9 mouse cellular contexts compared by ENCODE assay signal in genomic region chr4:135240329-135240728, GRCm38 (mm10). TPM values are rescaled to one million over a fixed set of nuclear protein-coding genes. Genes with fewer than 3 reads are reported as not detected.
DNase-seq lines count a peak whose midpoint lies in the region; ATAC-seq and TF ChIP-seq lines count a peak whose summit lies in the region.
"Had no signal": no experiment of that assay in that cellular context is flagged by ENCODE, and none has a peak within 500 bp of the region (broad histone marks: within the 10 kb centered on the region; RNA-seq: fewer than 3 reads in every experiment).

No protein-coding gene starts in this region.

- whole genome bisulfite sequencing in heart, embryonic 12.5 days = 75% methylated on average over 3 of the region's 3 CpGs
- WGBS in heart, embryonic 10.5 days = 67% methylated on average over 3 of the region's 3 CpGs
- 84% methylated on average over 3 of the region's 3 CpGs for WGBS in neural tube, embryonic 13.5 days
- WGBS in olfactory bulb, adult 2 months = 39% methylated on average over 3 of the region's 3 CpGs

- H3K27ac ChIP-seq in heart, embryonic 12.5 days (ENCODE audit: poor library complexity, severe bottlenecking) = peak overlapping the region; percentile 35; the same call in 1 of the 2 replicates
- no peak overlapping the region for H3K27ac ChIP-seq in heart, embryonic 10.5 days
- 0 out of 2 replicates have a peak overlapping the region, but pooled peaks have one; percentile 42 for H3K27ac ChIP-seq in neural tube, embryonic 13.5 days (replicated peaks)
- H3K27ac ChIP-seq in olfactory bulb, adult 2 months (ENCODE audit: insufficient read depth, low read depth, low read length) = peak overlapping the region; percentile 27; the same call in 1 of the 2 replicates

- no peak for TF ChIP-seq CTCF in olfactory bulb, adult 2 months (IDR thresholded peaks at IDR 0.05; ENCODE audit: insufficient read depth, low read depth, low read length)

- peaks cover 23% of the 10 kb centered on the region for H3K36me3 ChIP-seq in heart, embryonic 12.5 days
- peaks cover 30% of the 10 kb centered on the region for H3K36me3 ChIP-seq in heart, embryonic 10.5 days
- H3K36me3 ChIP-seq in neural tube, embryonic 13.5 days = peaks cover 8% of the 10 kb centered on the region; the same call in 1 of the 2 replicates

- H3K9me3 ChIP-seq in heart, embryonic 12.5 days (replicated peaks) = no peaks in the 10 kb centered on the region
- no peaks in the 10 kb centered on the region for H3K9me3 ChIP-seq in heart, embryonic 10.5 days
- no peaks in the 10 kb centered on the region for H3K9me3 ChIP-seq in neural tube, embryonic 13.5 days
- H3K9me3 ChIP-seq: limb, embryonic 13.5 days had no signal

- TF ChIP-seq POLR2A in olfactory bulb, adult 2 months (IDR thresholded peaks at IDR 0.05; ENCODE audit: insufficient read depth, low read depth, low read length) = no peak

- no peak for DNase-seq in heart, embryonic 10.5 days (ENCODE audit: low spot score)
- DNase-seq in neural tube, embryonic 10.5 days (ENCODE audit: extremely low spot score, low spot score) = no peak
- DNase-seq in urinary bladder, postnatal 10 days (ENCODE audit: low spot score) = no peak
- DNase-seq in gastrocnemius, postnatal 25 days = no peak

- H3K9ac ChIP-seq in heart, embryonic 12.5 days = no peak overlapping the region
- H3K9ac ChIP-seq in neural tube, embryonic 13.5 days = no peak overlapping the region
- H3K9ac ChIP-seq: limb, embryonic 13.5 days had no signal

- H3K4me1 ChIP-seq in heart, embryonic 12.5 days (replicated peaks) = peaks cover 85% of the 10 kb centered on the region
- H3K4me1 ChIP-seq in heart, embryonic 10.5 days = peaks cover 80% of the 10 kb centered on the region
- H3K4me1 ChIP-seq in neural tube, embryonic 13.5 days (replicated peaks) = peaks cover 45% of the 10 kb centered on the region
- H3K4me1 ChIP-seq in olfactory bulb, adult 2 months (ENCODE audit: control insufficient read depth, insufficient read depth, low read length) = peaks cover 26% of the 10 kb centered on the region

- no peak overlapping the region for H3K4me2 ChIP-seq in heart, embryonic 12.5 days
- H3K4me2 ChIP-seq in neural tube, embryonic 13.5 days = no peak overlapping the region
- H3K4me2 ChIP-seq: limb, embryonic 13.5 days had no signal

- H3K27me3 ChIP-seq in heart, embryonic 12.5 days (replicated peaks) = no peaks in the 10 kb centered on the region
- H3K27me3 ChIP-seq in heart, embryonic 10.5 days (ENCODE audit: insufficient read depth, poor library complexity, severe bottlenecking) = no peaks in the 10 kb centered on the region
- no peaks in the 10 kb centered on the region for H3K27me3 ChIP-seq in neural tube, embryonic 13.5 days
- H3K27me3 ChIP-seq: limb, embryonic 13.5 days had no signal

- ATAC-seq in heart, embryonic 12.5 days (ENCODE audit: insufficient number of reproducible peaks, low FRiP score) = no peak
- ATAC-seq in neural tube, embryonic 13.5 days (ENCODE audit: low read depth) = no peak
- ATAC-seq in inflammation-experienced regulatory T-cells, adult 6 months = peak; percentile 50

- no peak overlapping the region for H3K4me3 ChIP-seq in heart, embryonic 12.5 days
- no peak overlapping the region for H3K4me3 ChIP-seq in heart, embryonic 10.5 days
- H3K4me3 ChIP-seq in neural tube, embryonic 13.5 days = no peak overlapping the region
- H3K4me3 ChIP-seq in olfactory bulb, adult 2 months (ENCODE audit: insufficient read depth, low read depth, low read length) = no peak overlapping the region
- H3K4me3 ChIP-seq: limb, embryonic 13.5 days had no signal

RNA-seq across cellular contexts. Expression of gene Clic4, which starts 32.3 kb away (rescaled TPM):
- polyA plus RNA-seq in heart, embryonic 12.5 days (2016; fragmentation: Nextera tagmentation; extraction: Ambion mirVana) = 291 and 300 TPM in 2 replicates
- 263 and 343 TPM in 2 replicates for polyA plus RNA-seq in heart, embryonic 10.5 days (2016; fragmentation: Nextera tagmentation; extraction: Ambion mirVana)
- 76.3 and 84.4 TPM in 2 replicates for polyA plus RNA-seq in neural tube, embryonic 13.5 days (2015; fragmentation: Nextera tagmentation; extraction: Ambion mirVana)
- polyA plus RNA-seq in inflammation-experienced regulatory T-cells, adult 6 months (2017; shearing (Covaris generic)) = 1 to 10 TPM; 3.9 to 7.5 (median 6.4) TPM
- polyA plus RNA-seq in olfactory bulb, adult 2 months (2012; ENCODE audit: insufficient read depth, insufficient read length, low replicate concordance, missing spikeins) = not detected in 2 replicates
- total RNA-seq in gastrocnemius, postnatal 25 days (2021) = 10 to 100 TPM; 28.6 to 38.0 TPM
